ENCODE assay signal across 8 mouse cellular contexts in the genomic region with DNA sequence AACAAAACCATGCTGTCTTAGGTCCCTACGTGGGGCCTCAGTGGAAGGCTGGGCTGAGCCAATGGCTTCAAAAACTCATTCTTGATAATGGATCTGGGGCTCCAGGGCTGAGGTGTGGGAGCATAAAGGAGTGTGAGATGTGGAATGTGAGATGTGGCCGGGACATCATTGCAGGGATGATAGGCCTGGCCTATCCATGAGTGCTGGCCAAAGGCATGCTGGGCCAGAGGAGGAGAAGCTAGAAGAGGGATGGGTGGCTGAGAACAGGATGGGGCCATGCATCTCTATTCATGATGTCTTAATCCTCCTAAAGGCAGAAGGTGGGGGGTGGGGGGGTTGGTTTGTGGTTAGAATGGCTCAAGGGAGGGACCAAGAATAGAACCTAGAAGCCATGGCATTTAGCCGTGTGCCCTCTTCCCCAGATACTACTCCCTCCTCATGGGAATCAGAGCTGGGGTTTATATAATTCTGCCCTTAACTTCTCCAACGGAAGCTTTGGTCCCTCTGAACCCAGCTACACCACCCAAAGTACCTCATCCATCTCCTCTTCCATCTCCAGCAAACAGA. TPM values are rescaled to one million over a fixed set of nuclear protein-coding genes. Genes with fewer than 3 reads are reported as not detected.
A peak's percentile ranks its signal among the peaks of the same experiment; 100 is the strongest.
DNase-seq lines count a peak whose midpoint lies in the region; ATAC-seq and TF ChIP-seq lines count a peak whose summit lies in the region.

No protein-coding gene starts in this region.

- peak overlapping the region; percentile 97 for H3K27ac ChIP-seq in gastrocnemius, adult 2 months
- no peak overlapping the region for H3K27ac ChIP-seq in thymus, adult 2 months (ENCODE audit: control insufficient read depth, insufficient read depth, low read length)
- no peak overlapping the region for H3K27ac ChIP-seq in liver, embryonic 14.5 days

- intact Hi-C loops in gastrocnemius, adult 2 months (cut with DNase I), result no loop called here

- TF ChIP-seq CTCF in gastrocnemius, adult 2 months (IDR thresholded peaks at IDR 0.05), result no peak
- TF ChIP-seq CTCF in thymus, adult 2 months (IDR thresholded peaks at IDR 0.05; ENCODE audit: borderline replicate concordance, control insufficient read depth, extremely low read depth, insufficient read depth, low read length, poor library complexity), result no peak
- no peak for TF ChIP-seq CTCF in liver, embryonic 14.5 days (IDR thresholded peaks at IDR 0.05; ENCODE audit: low read depth)

- peak overlapping the region; percentile 96 for H3K4me3 ChIP-seq in gastrocnemius, adult 2 months
- peak overlapping the region; percentile 65 for H3K4me3 ChIP-seq in thymus, adult 2 months (ENCODE audit: control insufficient read depth, insufficient read depth, low read length)
- H3K4me3 ChIP-seq in liver, embryonic 14.5 days (ENCODE audit: insufficient read depth in 1 of 2, low read depth in 2 of 2, low read length in 2 of 2), result peak overlapping the region; percentile 19 to 57; a peak in 3 of 4 replicates

- peaks cover 14% of the 10 kb centered on the region for H3K4me1 ChIP-seq in thymus, adult 2 months (replicated peaks; ENCODE audit: control insufficient read depth, insufficient read depth, low read length)
- peaks cover 0 to 3% of the 10 kb centered on the region in 2 experiments; a peak in 2 of 4 replicates for H3K4me1 ChIP-seq in liver, embryonic 14.5 days (replicated peaks; ENCODE audit: control insufficient read depth in 2 of 2, insufficient read depth in 2 of 2, low read length in 1 of 2)

- TF ChIP-seq EP300 in liver, embryonic 14.5 days (IDR thresholded peaks at IDR 0.05; ENCODE audit: low read depth), result no peak

- no peak overlapping the region for H3K9ac ChIP-seq in liver, embryonic 14.5 days (replicated peaks)

- H3K4me2 ChIP-seq in liver, embryonic 14.5 days (ENCODE audit: low read depth), result peak overlapping the region; percentile 72

- no peaks in the 10 kb centered on the region for H3K9me3 ChIP-seq in liver, embryonic 14.5 days (ENCODE audit: control insufficient read depth, low read length)

- H3K27me3 ChIP-seq in thymus, adult 2 months (ENCODE audit: control insufficient read depth, insufficient read depth, low read length), result no peaks in the 10 kb centered on the region
- peaks cover 27% of the 10 kb centered on the region for H3K27me3 ChIP-seq in liver, embryonic 14.5 days (ENCODE audit: control insufficient read depth, insufficient read depth, low read length)

- DNase-seq in gastrocnemius, adult 2 months, result peak; percentile 61
- DNase-seq in gastrocnemius, postnatal 10 days, result no peak
- no peak for DNase-seq in thymus, adult 2 months
- DNase-seq in thymus, postnatal 10 days (ENCODE audit: low spot score in 2 of 2), result no peak
- no peak for DNase-seq in liver, embryonic 14.5 days (ENCODE audit: low read depth in 3 of 3, low spot score in 3 of 3)
- DNase-seq in B cell, adult 2 months, result no peak
- no peak for DNase-seq in adrenal gland, postnatal 4 days (ENCODE audit: low spot score in 2 of 2)

- no peak for TF ChIP-seq POLR2A in thymus, adult 2 months (IDR thresholded peaks at IDR 0.05; ENCODE audit: control insufficient read depth, extremely low read depth, insufficient read depth, low read length, poor library complexity)

- WGBS in thymus, adult 2 months, result 93% methylated on average over 4 of the region's 4 CpGs
- WGBS in liver, embryonic 14.5 days (ENCODE audit: insufficient replicate concordance), result 62% methylated on average over 4 of the region's 4 CpGs

- no peaks in the 10 kb centered on the region for H3K36me3 ChIP-seq in thymus, adult 2 months (ENCODE audit: control insufficient read depth, insufficient read depth, low read length)
- no peaks in the 10 kb centered on the region for H3K36me3 ChIP-seq in liver, embryonic 14.5 days (replicated peaks; ENCODE audit: control insufficient read depth, insufficient read depth, low read depth)

- ATAC-seq in liver, embryonic 14.5 days (ENCODE audit: insufficient read depth), result no peak
- ATAC-seq in granulocyte monocyte progenitor cell, adult 5-6 weeks (replicated peaks; ENCODE audit: poor library complexity, severe bottlenecking), result no peak

RNA-seq across cellular contexts. Expression of gene Phlda3, which starts 1.5 kb away (rescaled TPM):
- 100 to 1,000 TPM in 1 of 2 experiments, 10 to 100 TPM in 1; 78.0 to 140 TPM for total RNA-seq in gastrocnemius, adult 2 months (2021)
- total RNA-seq in gastrocnemius, postnatal 10 days (2021), result 10 to 100 TPM; 24.1 to 36.7 TPM
- 62.1 and 67.6 TPM in 2 replicates for polyA plus RNA-seq in thymus, adult 2 months (2012; rRNA removed)
- polyA plus RNA-seq in liver, embryonic 14.5 days (2012; rRNA removed), result 3.2 TPM in 2 replicates
- polyA plus RNA-seq in liver, embryonic 14.5 days (2014; fragmentation: Nextera tagmentation; extraction: Ambion mirVana), result 4.5 and 5.2 TPM in 2 replicates
- total RNA-seq in granulocyte monocyte progenitor cell, adult 5-6 weeks (2014; fragmentation: Nextera tagmentation), result 1.9 TPM in 1 of 2 replicates, not detected in the other
- 0.17 and 1.0 TPM in 2 replicates for total RNA-seq in granulocyte monocyte progenitor cell, adult 5-6 weeks (2017)
- total RNA-seq in adrenal gland, postnatal 4 days (2021), result 10 to 100 TPM; 25.1 to 33.6 TPM

RNA-seq across cellular contexts. Expression of gene Tnni1, which starts 11.8 kb away (rescaled TPM):
- 100 to 1,000 TPM; 184 to 604 TPM for total RNA-seq in gastrocnemius, adult 2 months (2021)
- 100 to 1,000 TPM; 162 to 214 TPM for total RNA-seq in gastrocnemius, postnatal 10 days (2021)
- 2.1 and 2.2 TPM in 2 replicates for polyA plus RNA-seq in thymus, adult 2 months (2012; rRNA removed)
- polyA plus RNA-seq in liver, embryonic 14.5 days (2012; rRNA removed), result 0.95 and 1.3 TPM in 2 replicates
- 1.5 and 1.7 TPM in 2 replicates for polyA plus RNA-seq in liver, embryonic 14.5 days (2014; fragmentation: Nextera tagmentation; extraction: Ambion mirVana)
- total RNA-seq in granulocyte monocyte progenitor cell, adult 5-6 weeks (2014; fragmentation: Nextera tagmentation), result not detected in 2 replicates
- not detected in 2 replicates for total RNA-seq in granulocyte monocyte progenitor cell, adult 5-6 weeks (2017)
- 10 to 100 TPM in 1 of 2 experiments, 1 to 10 TPM in 1; 4.4 to 13.1 TPM for total RNA-seq in adrenal gland, postnatal 4 days (2021)

RNA-seq across cellular contexts. Expression of gene Csrp1, which starts 47.5 kb away (rescaled TPM):
- total RNA-seq in gastrocnemius, adult 2 months (2021), result 10 to 100 TPM; 18.9 to 25.0 TPM
- total RNA-seq in gastrocnemius, postnatal 10 days (2021), result 10 to 100 TPM; 63.5 to 70.3 TPM
- polyA plus RNA-seq in thymus, adult 2 months (2012; rRNA removed), result 333 and 390 TPM in 2 replicates
- polyA plus RNA-seq in liver, embryonic 14.5 days (2012; rRNA removed), result 35.7 and 38.2 TPM in 2 replicates
- polyA plus RNA-seq in liver, embryonic 14.5 days (2014; fragmentation: Nextera tagmentation; extraction: Ambion mirVana), result 33.8 and 34.7 TPM in 2 replicates
- total RNA-seq in granulocyte monocyte progenitor cell, adult 5-6 weeks (2014; fragmentation: Nextera tagmentation), result 130 and 138 TPM in 2 replicates
- total RNA-seq in granulocyte monocyte progenitor cell, adult 5-6 weeks (2017), result 104 and 135 TPM in 2 replicates
- 100 to 1,000 TPM in 1 of 2 experiments, 10 to 100 TPM in 1; 98.5 to 108 TPM for total RNA-seq in adrenal gland, postnatal 4 days (2021)

RNA-seq across cellular contexts. Expression of gene Lad1, which starts 51.0 kb away (rescaled TPM):
- not detected for total RNA-seq in gastrocnemius, adult 2 months (2021)
- total RNA-seq in gastrocnemius, postnatal 10 days (2021), result under 1 TPM; 0.11 to 0.12 TPM
- 36.0 and 38.7 TPM in 2 replicates for polyA plus RNA-seq in thymus, adult 2 months (2012; rRNA removed)
- 0.12 and 0.30 TPM in 2 replicates for polyA plus RNA-seq in liver, embryonic 14.5 days (2012; rRNA removed)
- polyA plus RNA-seq in liver, embryonic 14.5 days (2014; fragmentation: Nextera tagmentation; extraction: Ambion mirVana), result 0.13 and 0.14 TPM in 2 replicates
- total RNA-seq in granulocyte monocyte progenitor cell, adult 5-6 weeks (2014; fragmentation: Nextera tagmentation), result not detected in 2 replicates
- not detected in 2 replicates for total RNA-seq in granulocyte monocyte progenitor cell, adult 5-6 weeks (2017)
- 1 to 10 TPM in 1 of 2 experiments, under 1 TPM in 1; 0.25 to 5.5 TPM for total RNA-seq in adrenal gland, postnatal 4 days (2021)

Comparison
In these comparisons a context has a peak if more than half of its experiments do, and no peak if none do; other contexts are left out.
1. H3K4me3 ChIP-seq: peak in every context shown above with its lines; median percentile 96 in gastrocnemius, adult 2 months; 65 in thymus, adult 2 months; 38 in liver, embryonic 14.5 days.
2. RNA of gene Phlda3, which starts 1.5 kb away (total RNA-seq): 78.0 to 140 TPM in gastrocnemius, adult 2 months, 24.1 to 36.7 TPM in gastrocnemius, postnatal 10 days and 25.1 to 33.6 TPM in adrenal gland, postnatal 4 days; 0.17 to 1.9 TPM in granulocyte monocyte progenitor cell, adult 5-6 weeks; every median in the first group is over 4 times any median in the second.
3. RNA of gene Tnni1, which starts 11.8 kb away (total RNA-seq): 184 to 604 TPM in gastrocnemius, adult 2 months and 162 to 214 TPM in gastrocnemius, postnatal 10 days; 4.4 to 13.1 TPM in adrenal gland, postnatal 4 days and not detected in granulocyte monocyte progenitor cell, adult 5-6 weeks; every median in the first group is over 10 times any median in the second.